Mouse (Mus musculus) layer of hippocampus, adult 18-20 months (tissue): ENCODE measurements at regions not wholly inside any gene's neighbourhood (a gene's known extent, or its start where the extent isn't known, plus 50 kb on each side); places are given as distances from the start of the nearest gene placed in this dataset.

ENCODE experiments used
- DNase-seq, 2 experiments: peaks; one replicate each; pipeline ENCODE4 v3.0.0; 2022; ENCODE audit warnings: low spot score in 2 of 2
- microRNA-seq, 2 experiments: library from miRNA; unstranded; fragments of <30 nt; microRNA quantifications; one replicate each; pipeline ENCODE4 v1.2.0; 2021

DNA sequence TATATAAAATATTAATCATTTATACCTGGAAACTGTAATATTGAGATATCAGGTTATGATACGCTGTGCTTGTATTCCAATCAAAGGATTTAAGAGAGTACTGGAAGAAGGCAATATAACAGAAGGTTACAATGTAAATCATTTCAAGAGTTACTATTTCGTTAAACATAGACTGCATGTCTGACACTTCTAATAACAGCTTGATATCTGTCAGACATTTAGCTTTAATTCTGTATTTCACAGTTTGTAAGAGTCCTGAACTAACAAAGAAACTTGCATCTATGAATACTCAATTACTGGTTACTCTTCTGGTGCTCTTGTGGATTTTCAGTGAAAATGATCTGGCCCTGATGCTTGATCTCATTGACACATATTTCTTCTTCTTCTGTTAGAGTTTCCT, 840.6 kb downstream of the Cdh9 start:
- no peak for DNase-seq

DNA sequence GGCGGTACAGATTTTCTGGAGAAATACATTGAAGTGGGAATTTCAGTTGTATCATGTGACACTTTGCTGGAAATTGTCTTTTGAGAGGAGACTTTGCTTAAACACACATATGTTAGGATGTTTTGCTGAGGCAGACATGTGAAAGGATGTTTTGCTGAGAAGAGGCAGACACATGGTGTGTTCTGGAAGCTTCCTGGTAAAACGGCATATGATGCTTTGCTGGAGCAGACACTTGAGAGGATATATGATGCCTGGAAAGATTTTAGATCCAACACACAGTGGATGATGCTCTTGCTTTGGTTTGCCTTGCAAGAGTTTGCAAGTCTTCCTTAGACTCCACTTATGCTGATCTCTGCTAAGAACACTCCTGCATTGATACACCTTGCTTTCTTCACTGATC, 860.1 kb downstream of the Cdh9 start:
- no peak for DNase-seq

GRCm38 (mm10) chr15:17604402-17604801, 875.8 kb downstream of the Cdh9 start:
- peak in 1 of 2 experiments; percentile 42 for DNase-seq

- peak in 1 of 2 experiments; percentile 30 for DNase-seq
These were observed 886.4 kb downstream of the Cdh9 start for GRCm38 (mm10) chr15:17614945-17615344.

GRCm38 (mm10) chr15:17641218-17641617, 912.7 kb downstream of the Cdh9 start:
- DNase-seq, result no peak

Small RNA genes lying in the stretch of these regions (microRNA-seq; reads per million reads assigned to microRNA genes)
- gene Gm22032, result 0 reads per million in 2 experiments
